Mouse (Mus musculus): ENCODE results near the gene Fam169b.
"Not testable (repeated sequence)": the region's sequence is repeated elsewhere in the genome, so short reads cannot be mapped to it uniquely, and the experiment has no call there.

DNA sequence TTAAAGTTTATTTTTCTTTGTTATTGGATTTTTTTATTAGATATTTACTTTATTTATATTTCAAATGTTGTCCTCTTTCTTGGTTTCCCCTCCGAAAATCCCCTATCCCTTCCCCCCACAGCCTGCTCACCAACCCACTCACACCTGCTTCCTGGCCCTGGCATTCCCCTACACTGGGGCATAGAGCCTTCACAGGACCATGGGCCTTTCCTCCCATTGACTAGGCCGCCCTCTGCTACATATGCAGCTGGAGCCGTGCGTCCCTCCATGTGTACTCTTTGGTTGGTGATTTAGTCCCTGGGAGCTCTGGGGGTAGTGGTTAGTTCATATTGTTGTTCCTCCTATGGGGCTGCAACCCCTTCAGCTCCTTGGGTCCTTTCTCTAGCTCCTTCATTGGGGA lies 14.4 kb downstream of the Fam169b start:
- not testable (repeated sequence) for TF ChIP-seq POLR2A (IDR thresholded peaks at IDR 0.05; ENCODE audit: low read depth, low read length); CTCF (conservative IDR thresholded peaks at IDR 0.05; ENCODE audit: insufficient read depth, insufficient read length, low read depth, low read length)
